Mouse (Mus musculus) limb, embryonic 15.5 days (tissue): Measurements from ENCODE around the gene Tjp3. TPM values are rescaled to one million over a fixed set of nuclear protein-coding genes. Genes with fewer than 3 reads are reported as not detected.
A peak's percentile ranks its signal among the peaks of the same experiment; 100 is the strongest.

Experiments used
- ATAC-seq: fragments of 200-750 bp; cut with Nextera tagmentation; 2 replicates; pipeline ENCODE4 v1.8.0; 2017; ENCODE audit warnings: low read depth, moderate TSS enrichment; ENCODE audit not compliant: insufficient number of reproducible peaks, low FRiP score, low TSS enrichment
- H3K27ac ChIP-seq: fragments of 300-500 bp; sonication (generic); 2 replicates; pipeline ENCODE4 v1.5.1; 2015; ENCODE audit warnings: moderate library complexity, mild to moderate bottlenecking, inconsistent platforms
- H3K27me3 ChIP-seq: fragments of 300-500 bp; sonication (generic); 2 replicates; pipeline ENCODE4 v1.6.1; 2015; ENCODE audit warnings: inconsistent platforms
- H3K36me3 ChIP-seq: fragments of 300-500 bp; sonication (generic); 2 replicates; pipeline ENCODE4 v1.6.1; 2015; ENCODE audit warnings: inconsistent platforms
- H3K4me1 ChIP-seq: fragments of 300-500 bp; sonication (generic); 2 replicates; pipeline ENCODE4 v1.6.1; 2015; ENCODE audit warnings: inconsistent platforms
- H3K4me2 ChIP-seq: fragments of 300-500 bp; sonication (generic); 2 replicates; pipeline ENCODE4 v1.6.1; 2015; ENCODE audit warnings: mild to moderate bottlenecking, inconsistent platforms
- H3K4me3 ChIP-seq: fragments of 300-500 bp; sonication (generic); 2 replicates; pipeline ENCODE4 v1.5.1; 2015; ENCODE audit warnings: mild to moderate bottlenecking, inconsistent platforms
- H3K9ac ChIP-seq: fragments of 300-500 bp; sonication (generic); 2 replicates; pipeline ENCODE4 v1.6.1; 2015; ENCODE audit warnings: inconsistent platforms
- H3K9me3 ChIP-seq: fragments of 300-500 bp; sonication (generic); 2 replicates; pipeline ENCODE4 v1.6.1; 2016; ENCODE audit warnings: inconsistent platforms
- WGBS: fragments of 180-500 bp; shearing (Covaris S2); methylation state at CpG from one replicate; pipeline ENCODE4 v1.1.7; 2015; 5-methylcytosine and 5-hydroxymethylcytosine counted together
- polyA plus RNA-seq: library from polyadenylated mRNA; unstranded; fragments of >200 nt; fragmentation: Nextera tagmentation; extraction: Ambion mirVana; gene quantifications from 2 replicates; pipeline ENCODE4 v1.2.1, GENCODE M21; 2015

The Tjp3 gene
- polyA plus RNA-seq, 1 experiment from 2014 or later, result 9.9 TPM

- no peaks in the 10 kb centered on the region for H3K27me3 ChIP-seq
- peaks cover 60% of the 10 kb centered on the region for H3K36me3 ChIP-seq
- peaks cover 48% of the 10 kb centered on the region for H3K4me1 ChIP-seq
- no peak overlapping the region for H3K27ac ChIP-seq
- no peak overlapping the region for H3K4me2 ChIP-seq
- H3K9me3 ChIP-seq, result no peaks in the 10 kb centered on the region
- H3K4me3 ChIP-seq, result no peak overlapping the region
- WGBS, result 71% methylated on average over 6 of the region's 6 CpGs
- ATAC-seq, result no peak
- no peak overlapping the region for H3K9ac ChIP-seq
Observed at GRCm38 (mm10) chr10:81326858-81327257, 35.5 kb upstream of the Tjp3 start.

- no peak for ATAC-seq
- no peak overlapping the region for H3K27ac ChIP-seq
- 93% methylated on average over 18 of the region's 18 CpGs for WGBS
Observed at GRCm38 (mm10) chr10:81325781-81326180, 34.4 kb upstream of the Tjp3 start.

GRCm38 (mm10) chr10:81325176-81325575 lies 33.8 kb upstream of the Tjp3 start:
- Histone ChIP-seq H3K27me3 (no peaks in the 10 kb centered on the region), H3K36me3 (peaks cover 60% of the 10 kb centered on the region), H3K4me2 (no peak overlapping the region), H3K9me3 (no peaks in the 10 kb centered on the region), H3K27ac (no peak overlapping the region), H3K4me1 (peaks cover 40% of the 10 kb centered on the region), H3K4me3 (no peak overlapping the region), H3K9ac (no peak overlapping the region)
- WGBS, result 94% methylated on average over 21 of the region's 21 CpGs
- no peak for ATAC-seq

More at GRCm38 (mm10) chr10:81325781-81326180, 34.4 kb upstream of the Tjp3 start:
- Histone ChIP-seq H3K27me3 (no peaks in the 10 kb centered on the region), H3K4me3 (no peak overlapping the region), H3K4me1 (peaks cover 46% of the 10 kb centered on the region), H3K36me3 (peaks cover 60% of the 10 kb centered on the region), H3K9ac (no peak overlapping the region), H3K4me2 (no peak overlapping the region), H3K9me3 (no peaks in the 10 kb centered on the region)

- peaks cover 39% of the 10 kb centered on the region for H3K4me1 ChIP-seq
- ATAC-seq, result no peak
- no peaks in the 10 kb centered on the region for H3K9me3 ChIP-seq
- 93% methylated on average over 18 of the region's 18 CpGs for WGBS
- H3K27ac ChIP-seq, result no peak overlapping the region
- H3K4me3 ChIP-seq, result no peak overlapping the region
- peaks cover 60% of the 10 kb centered on the region for H3K36me3 ChIP-seq
- no peaks in the 10 kb centered on the region for H3K27me3 ChIP-seq
- no peak overlapping the region for H3K9ac ChIP-seq
- H3K4me2 ChIP-seq, result no peak overlapping the region
Observed at GRCm38 (mm10) chr10:81323791-81324530, 32.6 kb upstream of the Tjp3 start.

GRCm38 (mm10) chr10:81323141-81323775 lies 31.9 kb upstream of the Tjp3 start:
- no peak for ATAC-seq
- 91% methylated on average over 23 of the region's 23 CpGs for WGBS
- Histone ChIP-seq H3K27ac (no peak overlapping the region), H3K9ac (no peak overlapping the region), H3K4me1 (peaks cover 39% of the 10 kb centered on the region), H3K27me3 (no peaks in the 10 kb centered on the region), H3K4me3 (0 out of 2 replicates have a peak overlapping the region, but pooled peaks have one; percentile 99), H3K9me3 (no peaks in the 10 kb centered on the region), H3K36me3 (peaks cover 64% of the 10 kb centered on the region), H3K4me2 (no peak overlapping the region)

- H3K9ac ChIP-seq, result peak overlapping the region; percentile 96; the same call in 1 of the 2 replicates
- no peaks in the 10 kb centered on the region for H3K27me3 ChIP-seq
- H3K4me2 ChIP-seq, result peak overlapping the region; percentile 74; the same call in 1 of the 2 replicates
- H3K36me3 ChIP-seq, result peaks cover 66% of the 10 kb centered on the region
- 93% methylated on average over 27 of the region's 27 CpGs for WGBS
- H3K27ac ChIP-seq, result no peak overlapping the region
- H3K4me3 ChIP-seq, result peak overlapping the region; percentile 99
- no peak for ATAC-seq
- H3K4me1 ChIP-seq, result peaks cover 40% of the 10 kb centered on the region
- no peaks in the 10 kb centered on the region for H3K9me3 ChIP-seq
Observed at GRCm38 (mm10) chr10:81322444-81322843, 31.1 kb upstream of the Tjp3 start.

GRCm38 (mm10) chr10:81321436-81321835 lies 30.1 kb upstream of the Tjp3 start:
- Histone ChIP-seq H3K27ac (peak overlapping the region; percentile 92), H3K27me3 (no peaks in the 10 kb centered on the region), H3K4me1 (peaks cover 50% of the 10 kb centered on the region), H3K36me3 (peaks cover 62% of the 10 kb centered on the region), H3K9me3 (no peaks in the 10 kb centered on the region), H3K9ac (peak overlapping the region; percentile 96), H3K4me3 (peak overlapping the region; percentile 99), H3K4me2 (peak overlapping the region; percentile 74)
- 3% methylated on average over 20 of the region's 20 CpGs for WGBS
- no peak for ATAC-seq

GRCm38 (mm10) chr10:81320550-81321347 lies 29.4 kb upstream of the Tjp3 start, which contains the start of gene Cactin:
TSS of gene Cactin (plus strand) at chr10:81321103.
- H3K27ac ChIP-seq, result peak within 1 kb of the TSS; percentile 92
- peaks cover 53% of the 10 kb centered on the region for H3K4me1 ChIP-seq
- H3K9ac ChIP-seq, result peak within 1 kb of the TSS; percentile 96
- peak within 1 kb of the TSS; percentile 99 for H3K4me3 ChIP-seq
- peaks cover 62% of the 10 kb centered on the region for H3K36me3 ChIP-seq
- ATAC-seq, result peak; percentile 94
- H3K4me2 ChIP-seq, result peak within 1 kb of the TSS; percentile 74
- no peaks in the 10 kb centered on the region for H3K27me3 ChIP-seq
- WGBS, result under 1% methylated on average over 68 of the region's 68 CpGs
- no peaks in the 10 kb centered on the region for H3K9me3 ChIP-seq

GRCm38 (mm10) chr10:81319741-81320549 lies 28.6 kb upstream of the Tjp3 start:
- H3K9ac ChIP-seq, result peak overlapping the region; percentile 18; the same call in 1 of the 2 replicates
- no peaks in the 10 kb centered on the region for H3K9me3 ChIP-seq
- H3K4me3 ChIP-seq, result peak overlapping the region; percentile 99
- H3K36me3 ChIP-seq, result peaks cover 62% of the 10 kb centered on the region
- ATAC-seq, result no peak; the same call in 1 of the 2 replicates
- under 1% methylated on average over 38 of the region's 38 CpGs for WGBS
- H3K4me2 ChIP-seq, result peak overlapping the region; percentile 74
- H3K4me1 ChIP-seq, result peaks cover 53% of the 10 kb centered on the region
- no peaks in the 10 kb centered on the region for H3K27me3 ChIP-seq
- H3K27ac ChIP-seq, result peak overlapping the region; percentile 92

GRCm38 (mm10) chr10:81319330-81319699 lies 27.9 kb upstream of the Tjp3 start:
- peaks cover 53% of the 10 kb centered on the region for H3K4me1 ChIP-seq
- 25% methylated on average over 8 of the region's 8 CpGs for WGBS
- no peak for ATAC-seq

More at GRCm38 (mm10) chr10:81319330-81319699, 27.9 kb upstream of the Tjp3 start:
- Histone ChIP-seq H3K36me3 (peaks cover 62% of the 10 kb centered on the region), H3K9ac (peak overlapping the region; percentile 18; the same call in 1 of the 2 replicates), H3K9me3 (no peaks in the 10 kb centered on the region), H3K4me2 (peak overlapping the region; percentile 74), H3K4me3 (peak overlapping the region; percentile 99), H3K27me3 (no peaks in the 10 kb centered on the region), H3K27ac (peak overlapping the region; percentile 92)
